Mouse (Mus musculus) midbrain, embryonic 13.5 days (tissue): Measurements from ENCODE around the gene Mill2. TPM values are rescaled to one million over a fixed set of nuclear protein-coding genes. Genes with fewer than 3 reads are reported as not detected.
A peak's percentile ranks its signal among the peaks of the same experiment; 100 is the strongest.
"Not testable (repeated sequence)": the region's sequence is repeated elsewhere in the genome, so short reads cannot be mapped to it uniquely, and the experiment has no call there.

Source experiments
- ATAC-seq: fragments of 200-750 bp; cut with Nextera tagmentation; 2 replicates; pipeline ENCODE4 v1.8.0; 2017; ENCODE audit warnings: mild to moderate bottlenecking, moderate TSS enrichment, moderate library complexity
- H3K27ac ChIP-seq: fragments of 300-500 bp; sonication (generic); 2 replicates; pipeline ENCODE4 v1.5.1; 2015; ENCODE audit warnings: inconsistent platforms, mild to moderate bottlenecking, moderate library complexity
- H3K27me3 ChIP-seq: fragments of 300-500 bp; sonication (generic); 2 replicates; pipeline ENCODE4 v1.6.1; 2015; ENCODE audit warnings: mild to moderate bottlenecking, inconsistent platforms
- H3K36me3 ChIP-seq: fragments of 300-500 bp; sonication (generic); 2 replicates; pipeline ENCODE4 v1.6.1; 2015; ENCODE audit warnings: mild to moderate bottlenecking, inconsistent platforms
- H3K4me1 ChIP-seq: fragments of 300-500 bp; sonication (generic); replicated peaks from 2 replicates; pipeline ENCODE4 v1.6.1; 2015; ENCODE audit warnings: inconsistent platforms
- H3K4me2 ChIP-seq: fragments of 300-500 bp; sonication (generic); replicated peaks from 2 replicates; pipeline ENCODE4 v1.6.1; 2015; ENCODE audit warnings: moderate library complexity, mild to moderate bottlenecking, inconsistent platforms
- H3K4me3 ChIP-seq: fragments of 300-500 bp; sonication (generic); replicated peaks from 2 replicates; pipeline ENCODE4 v1.5.1; 2015; ENCODE audit warnings: mild to moderate bottlenecking, inconsistent platforms
- H3K9ac ChIP-seq: fragments of 300-500 bp; sonication (generic); replicated peaks from 2 replicates; pipeline ENCODE4 v1.6.1; 2015; ENCODE audit warnings: mild to moderate bottlenecking, inconsistent platforms
- H3K9me3 ChIP-seq: fragments of 300-500 bp; sonication (generic); 2 replicates; pipeline ENCODE4 v1.6.1; 2016; ENCODE audit warnings: mild to moderate bottlenecking, inconsistent platforms
- WGBS: fragments of 180-500 bp; shearing (Covaris S2); methylation state at CpG from one replicate; pipeline ENCODE4 v1.1.7; 2015; 5-methylcytosine and 5-hydroxymethylcytosine counted together
- polyA plus RNA-seq: library from polyadenylated mRNA; unstranded; fragments of >200 nt; fragmentation: Nextera tagmentation; extraction: Ambion mirVana; gene quantifications from 2 replicates; pipeline ENCODE4 v1.2.1, GENCODE M21; 2015

Gene Mill2
- polyA plus RNA-seq, 1 experiment from 2014 or later = 0.44 TPM

- H3K27me3 ChIP-seq = no peaks in the 10 kb centered on the region
- whole genome bisulfite sequencing = 73% methylated on average over 1 of the region's 1 CpGs
- no peak overlapping the region for H3K9ac ChIP-seq
- H3K4me1 ChIP-seq = peaks cover 5% of the 10 kb centered on the region
- H3K9me3 ChIP-seq = no peaks in the 10 kb centered on the region
- ATAC-seq = peak; percentile 55
- peak overlapping the region; percentile 20; the same call in 1 of the 2 replicates for H3K4me3 ChIP-seq
- H3K36me3 ChIP-seq = no peaks in the 10 kb centered on the region
- H3K27ac ChIP-seq = no peak overlapping the region
- H3K4me2 ChIP-seq = peak overlapping the region; percentile 61
Measured at GRCm38 (mm10) chr7:18841174-18841567, 1.4 kb downstream of the Mill2 start.

GRCm38 (mm10) chr7:18844811-18845210 is 5.0 kb downstream of the Mill2 start:
- Histone ChIP-seq H3K27ac (no peak overlapping the region), H3K4me1 (peaks cover 5% of the 10 kb centered on the region), H3K4me2 (no peak overlapping the region), H3K9me3 (no peaks in the 10 kb centered on the region), H3K27me3 (no peaks in the 10 kb centered on the region), H3K36me3 (no peaks in the 10 kb centered on the region), H3K4me3 (no peak overlapping the region), H3K9ac (no peak overlapping the region)
- WGBS = 52% methylated on average over 5 of the region's 5 CpGs
- no peak for ATAC-seq

- no peaks in the 10 kb centered on the region for H3K4me1 ChIP-seq
- H3K27me3 ChIP-seq = no peaks in the 10 kb centered on the region
- no peaks in the 10 kb centered on the region for H3K9me3 ChIP-seq
- no peaks in the 10 kb centered on the region for H3K36me3 ChIP-seq
- no peak overlapping the region for H3K4me2 ChIP-seq
- no peak overlapping the region for H3K4me3 ChIP-seq
- H3K27ac ChIP-seq = no peak overlapping the region
- ATAC-seq = no peak
- WGBS = 95% methylated on average over 1 of the region's 1 CpGs
- H3K9ac ChIP-seq = no peak overlapping the region
Measured at GRCm38 (mm10) chr7:18848395-18848794, 8.6 kb downstream of the Mill2 start.

GRCm38 (mm10) chr7:18858310-18858916 is 18.6 kb downstream of the Mill2 start:
- 76% methylated on average over 5 of the region's 5 CpGs for WGBS
- Histone ChIP-seq H3K27ac (no peak overlapping the region), H3K4me2 (no peak overlapping the region), H3K9me3 (no peaks in the 10 kb centered on the region), H3K27me3 (no peaks in the 10 kb centered on the region), H3K9ac (no peak overlapping the region), H3K4me3 (no peak overlapping the region), H3K4me1 (no peaks in the 10 kb centered on the region), H3K36me3 (no peaks in the 10 kb centered on the region)
- ATAC-seq = no peak

GRCm38 (mm10) chr7:18862801-18863200 is 23.0 kb downstream of the Mill2 start:
- no peak overlapping the region for H3K27ac ChIP-seq
- no peak overlapping the region for H3K9ac ChIP-seq
- no peaks in the 10 kb centered on the region for H3K36me3 ChIP-seq
- no peak for ATAC-seq
- 89% methylated on average over 6 of the region's 6 CpGs for WGBS
- no peak overlapping the region for H3K4me2 ChIP-seq
- 0 out of 2 replicates have a peak, but pooled peaks cover 4% of the 10 kb centered on the region for H3K9me3 ChIP-seq
- H3K27me3 ChIP-seq = no peaks in the 10 kb centered on the region
- no peak overlapping the region for H3K4me3 ChIP-seq
- no peaks in the 10 kb centered on the region for H3K4me1 ChIP-seq

GRCm38 (mm10) chr7:18868491-18868890 is 28.7 kb downstream of the Mill2 start:
- H3K36me3 ChIP-seq = no peaks in the 10 kb centered on the region
- H3K27ac ChIP-seq = no peak overlapping the region
- no peak overlapping the region for H3K4me3 ChIP-seq
- no peaks in the 10 kb centered on the region for H3K4me1 ChIP-seq
- H3K9me3 ChIP-seq = 0 out of 2 replicates have a peak, but pooled peaks cover 6% of the 10 kb centered on the region
- H3K9ac ChIP-seq = no peak overlapping the region
- no peak overlapping the region for H3K4me2 ChIP-seq
- WGBS = 88% methylated on average over 2 of the region's 2 CpGs
- no peaks in the 10 kb centered on the region for H3K27me3 ChIP-seq
- no peak for ATAC-seq

- H3K4me1 ChIP-seq, H3K4me3 ChIP-seq, H3K9ac ChIP-seq, H3K9me3 ChIP-seq, H3K4me2 ChIP-seq, H3K36me3 ChIP-seq, ATAC-seq, H3K27ac ChIP-seq, H3K27me3 ChIP-seq: not testable (repeated sequence)
- WGBS = 86% methylated on average over 1 of the region's 8 CpGs
Measured at GRCm38 (mm10) chr7:18871031-18871430, 31.3 kb downstream of the Mill2 start, which contains the start of gene Pglyrp1. Gene Pglyrp1, plus strand, starts transcription at chr7:18871331.

- Histone ChIP-seq H3K27me3 (no peaks in the 10 kb centered on the region; the same call in 1 of the 2 replicates), H3K4me1 (no peaks in the 10 kb centered on the region), H3K9me3 (0 out of 2 replicates have a peak, but pooled peaks cover 3% of the 10 kb centered on the region), H3K36me3 (no peaks in the 10 kb centered on the region), H3K4me3 (peak overlapping the region; percentile 43), H3K4me2 (peak overlapping the region; percentile 73), H3K9ac (peak overlapping the region; percentile 59), H3K27ac (no peak overlapping the region)
- ATAC-seq = peak; percentile 73
- 34% methylated on average over 13 of the region's 14 CpGs for WGBS
Measured at GRCm38 (mm10) chr7:18872014-18872802, 32.4 kb downstream of the Mill2 start.

- H3K27ac ChIP-seq = no peak overlapping the region
- no peaks in the 10 kb centered on the region; the same call in 1 of the 2 replicates for H3K27me3 ChIP-seq
- peak; percentile 81 for ATAC-seq
- no peaks in the 10 kb centered on the region for H3K36me3 ChIP-seq
- no peaks in the 10 kb centered on the region for H3K4me1 ChIP-seq
- peak overlapping the region; percentile 73 for H3K4me2 ChIP-seq
- under 1% methylated on average over 7 of the region's 7 CpGs for WGBS
- peak overlapping the region; percentile 43 for H3K4me3 ChIP-seq
- H3K9me3 ChIP-seq = 0 out of 2 replicates have a peak, but pooled peaks cover 3% of the 10 kb centered on the region
- peak overlapping the region; percentile 59 for H3K9ac ChIP-seq
Measured at GRCm38 (mm10) chr7:18872816-18873215, 33.0 kb downstream of the Mill2 start.

- Histone ChIP-seq H3K4me2 (peak overlapping the region; percentile 73), H3K4me3 (peak overlapping the region; percentile 43), H3K4me1 (no peaks in the 10 kb centered on the region), H3K36me3 (no peaks in the 10 kb centered on the region), H3K9me3 (0 out of 2 replicates have a peak, but pooled peaks cover 3% of the 10 kb centered on the region), H3K27me3 (no peaks in the 10 kb centered on the region; the same call in 1 of the 2 replicates), H3K9ac (peak overlapping the region; percentile 59), H3K27ac (no peak overlapping the region)
- WGBS = under 1% methylated on average over 10 of the region's 10 CpGs
- peak; percentile 86 for ATAC-seq
Measured at GRCm38 (mm10) chr7:18873253-18873652, 33.5 kb downstream of the Mill2 start.

- H3K4me2 ChIP-seq = no peak overlapping the region
- H3K27ac ChIP-seq = no peak overlapping the region
- H3K4me3 ChIP-seq = no peak overlapping the region
- no peak overlapping the region for H3K9ac ChIP-seq
- no peaks in the 10 kb centered on the region for H3K36me3 ChIP-seq
- WGBS = 89% methylated on average over 5 of the region's 5 CpGs
- H3K4me1 ChIP-seq = no peaks in the 10 kb centered on the region
- H3K9me3 ChIP-seq = no peaks in the 10 kb centered on the region
- H3K27me3 ChIP-seq = no peaks in the 10 kb centered on the region; the same call in 1 of the 2 replicates
- ATAC-seq = no peak
Measured at GRCm38 (mm10) chr7:18875372-18875771, 35.6 kb downstream of the Mill2 start.

- Histone ChIP-seq H3K4me1 (no peaks in the 10 kb centered on the region), H3K9me3 (no peaks in the 10 kb centered on the region), H3K36me3 (no peaks in the 10 kb centered on the region), H3K27ac (no peak overlapping the region), H3K9ac (no peak overlapping the region), H3K27me3 (no peaks in the 10 kb centered on the region; the same call in 1 of the 2 replicates), H3K4me2 (no peak overlapping the region), H3K4me3 (no peak overlapping the region)
- no peak for ATAC-seq
- 75% methylated on average over 7 of the region's 7 CpGs for WGBS
Measured at GRCm38 (mm10) chr7:18878691-18879090, 38.9 kb downstream of the Mill2 start.
